Mouse (Mus musculus) heart, postnatal 0 days (tissue): ENCODE measurements at regions not wholly inside any gene's neighbourhood (a gene's known extent, or its start where the extent isn't known, plus 50 kb on each side); places are given as distances from the start of the nearest gene placed in this dataset.

Source experiments
- ATAC-seq: fragments of 200-750 bp; cut with Nextera tagmentation; 2 replicates; pipeline ENCODE4 v1.8.0; 2017; ENCODE audit warnings: low read depth, moderate number of reproducible peaks, moderate library complexity; ENCODE audit not compliant: insufficient read depth
- DNase-seq: peaks from one replicate; pipeline ENCODE4 v3.0.0-alpha.2; 2016; ENCODE audit warnings: low spot score
- H3K27ac ChIP-seq: fragments of 300-500 bp; sonication (generic); 2 replicates; pipeline ENCODE4 v1.5.1; 2014; ENCODE audit warnings: low read depth, mild to moderate bottlenecking
- H3K27me3 ChIP-seq: fragments of 300-500 bp; sonication (generic); 2 replicates; pipeline ENCODE4 v1.6.1; 2014; ENCODE audit warnings: low read length, mixed read lengths; ENCODE audit not compliant: control insufficient read depth, insufficient read depth
- H3K36me3 ChIP-seq: fragments of 300-500 bp; sonication (generic); replicated peaks from 2 replicates; pipeline ENCODE4 v1.6.1; 2014; ENCODE audit warnings: low read length, mixed read lengths; ENCODE audit not compliant: control insufficient read depth, insufficient read depth
- H3K4me1 ChIP-seq: fragments of 300-500 bp; sonication (generic); 2 replicates; pipeline ENCODE4 v1.6.1; 2014; ENCODE audit warnings: antibody characterized with exemption; ENCODE audit not compliant: control insufficient read depth, insufficient read depth
- H3K4me2 ChIP-seq: fragments of 300-500 bp; sonication (generic); 2 replicates; pipeline ENCODE4 v1.6.1; 2014; ENCODE audit warnings: low read depth, mild to moderate bottlenecking, low read length, moderate library complexity
- H3K4me3 ChIP-seq: fragments of 300-500 bp; sonication (generic); 2 replicates; pipeline ENCODE4 v1.5.1; 2014; ENCODE audit warnings: low read depth, low read length
- H3K9ac ChIP-seq: fragments of 300-500 bp; sonication (generic); replicated peaks from 2 replicates; pipeline ENCODE4 v1.6.1; 2014; ENCODE audit warnings: low read depth, low read length, mixed read lengths
- H3K9me3 ChIP-seq: fragments of 300-500 bp; sonication (generic); replicated peaks from 2 replicates; pipeline ENCODE4 v1.6.1; 2016; ENCODE audit warnings: low read length; ENCODE audit not compliant: control insufficient read depth
- CTCF ChIP-seq: IDR thresholded peaks from 2 replicates; pipeline ENCODE4 v1.5.1; 2016; ENCODE audit warnings: antibody characterized with exemption, control low read depth, low read depth
- EP300 ChIP-seq: IDR thresholded peaks from 2 replicates; pipeline ENCODE4 v1.6.1; 2016; ENCODE audit warnings: antibody characterized with exemption, low read depth
- WGBS: fragments of 180-500 bp; shearing (Covaris S2); extraction: QIAGEN DNeasy Blood & Tissue Kit; methylation state at CpG from one replicate; pipeline ENCODE4 v1.1.7; 2014; 5-methylcytosine and 5-hydroxymethylcytosine counted together

DNA sequence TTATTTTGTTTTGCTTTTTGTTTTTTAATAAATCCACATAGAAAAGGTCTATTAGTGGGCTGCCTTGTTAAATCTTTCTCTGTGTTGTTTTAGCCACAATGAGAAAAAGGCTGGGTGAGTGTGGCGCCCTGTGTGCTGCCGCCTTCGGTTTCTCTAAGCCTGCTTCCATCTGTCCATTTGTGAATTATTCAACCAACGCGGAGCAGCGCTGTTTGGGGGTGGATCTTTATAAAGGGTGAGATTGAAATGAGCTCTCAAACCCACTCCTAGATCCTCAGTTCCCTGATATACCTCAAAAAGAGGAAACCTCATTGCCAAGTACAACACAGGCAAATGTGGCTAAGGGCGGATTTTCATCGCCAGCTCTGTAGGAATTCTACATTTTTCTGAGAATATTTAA is 74.0 kb upstream of the Arg1 start:
- Histone ChIP-seq H3K27ac (no peak overlapping the region), H3K4me1 (no peaks in the 10 kb centered on the region), H3K36me3 (no peaks in the 10 kb centered on the region), H3K4me3 (no peak overlapping the region), H3K4me2 (no peak overlapping the region), H3K9me3 (no peaks in the 10 kb centered on the region), H3K9ac (no peak overlapping the region), H3K27me3 (no peaks in the 10 kb centered on the region)
- no peak for ATAC-seq
- DNase-seq, result no peak
- TF ChIP-seq CTCF (no peak), EP300 (no peak)
- WGBS, result 86% methylated on average over 8 of the region's 8 CpGs

DNA sequence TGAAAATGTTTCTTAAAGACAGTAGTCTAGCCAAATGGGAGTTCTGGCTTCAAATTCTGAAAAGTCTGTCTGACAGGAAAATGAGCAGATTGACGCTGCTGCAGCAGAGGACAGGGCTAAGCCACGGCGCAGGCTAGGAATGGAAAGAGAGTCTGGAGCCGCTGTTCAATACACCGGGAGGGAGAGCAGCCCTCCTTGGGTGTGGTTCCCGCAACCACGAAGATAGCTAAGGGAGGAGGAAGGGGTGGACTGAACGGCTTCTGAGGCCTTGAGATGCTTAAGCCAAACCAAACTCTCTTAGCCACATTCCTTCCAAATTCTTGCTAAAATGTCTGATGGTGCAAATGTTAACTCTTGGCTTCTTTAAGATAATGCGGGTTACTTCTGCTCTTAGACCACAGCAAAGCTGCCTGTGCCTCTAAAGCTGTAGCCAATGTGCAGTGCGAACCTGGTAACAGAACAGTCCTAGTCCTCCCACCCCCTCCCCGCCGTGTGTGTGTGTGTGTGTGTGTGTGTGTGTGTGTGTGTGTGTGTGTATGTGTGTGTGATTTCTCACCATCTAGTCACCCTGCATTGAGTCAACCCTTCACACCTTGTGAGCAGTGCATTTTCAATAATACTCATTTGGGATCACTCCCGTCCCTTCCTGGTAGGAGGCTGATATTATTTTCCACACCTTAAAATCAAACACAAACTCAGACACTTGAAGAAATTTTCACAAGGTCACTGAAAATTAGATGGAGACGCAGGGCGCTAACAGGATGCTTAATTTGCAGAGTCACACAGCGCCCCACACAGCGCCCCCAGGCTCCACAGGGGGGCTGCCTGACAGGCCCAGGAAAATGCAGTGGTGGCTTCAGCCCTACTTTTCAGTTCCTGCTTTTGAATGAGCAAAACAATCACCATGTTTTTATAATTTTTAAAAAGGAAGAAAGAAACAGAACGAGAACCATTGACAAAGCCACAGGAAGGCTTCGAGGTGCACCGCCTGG is 73.2 kb upstream of the Arg1 start:
- Histone ChIP-seq H3K4me2 (no peak overlapping the region), H3K27me3 (no peaks in the 10 kb centered on the region), H3K27ac (no peak overlapping the region), H3K9me3 (no peaks in the 10 kb centered on the region), H3K4me3 (no peak overlapping the region), H3K36me3 (no peaks in the 10 kb centered on the region), H3K9ac (no peak overlapping the region), H3K4me1 (no peaks in the 10 kb centered on the region)
- TF ChIP-seq EP300, result no peak
- no peak for TF ChIP-seq CTCF
- no peak for ATAC-seq
- no peak for DNase-seq
- 72% methylated on average over 20 of the region's 20 CpGs for WGBS

DNA sequence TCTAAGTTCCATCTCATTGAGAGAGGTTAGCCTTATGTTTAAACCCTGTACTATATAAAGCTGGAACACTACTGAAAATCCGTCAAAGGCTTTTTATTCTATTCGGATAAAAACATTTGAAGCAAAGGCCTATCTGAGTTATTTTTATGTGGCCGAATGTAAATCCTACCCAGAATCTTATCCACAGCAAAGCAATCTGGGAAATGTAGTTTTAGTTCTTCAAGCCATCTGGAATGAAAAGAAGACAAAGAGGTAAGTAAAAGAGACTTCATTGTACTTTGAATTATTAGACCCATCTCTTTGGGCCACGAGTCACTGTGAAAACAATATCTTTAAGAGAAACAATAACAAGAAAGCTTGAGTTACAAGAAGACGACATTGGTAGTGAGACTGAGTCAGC is 72.5 kb upstream of the Arg1 start:
- 70% methylated on average over 5 of the region's 5 CpGs for whole genome bisulfite sequencing
- H3K9me3 ChIP-seq, result no peaks in the 10 kb centered on the region
- H3K4me2 ChIP-seq, result no peak overlapping the region
- H3K4me3 ChIP-seq, result no peak overlapping the region
- no peak for ATAC-seq
- no peaks in the 10 kb centered on the region for H3K4me1 ChIP-seq
- TF ChIP-seq EP300 (no peak), CTCF (no peak)
- no peak overlapping the region for H3K9ac ChIP-seq
- H3K27me3 ChIP-seq, result no peaks in the 10 kb centered on the region
- DNase-seq, result no peak
- no peaks in the 10 kb centered on the region for H3K36me3 ChIP-seq
- no peak overlapping the region for H3K27ac ChIP-seq

DNA sequence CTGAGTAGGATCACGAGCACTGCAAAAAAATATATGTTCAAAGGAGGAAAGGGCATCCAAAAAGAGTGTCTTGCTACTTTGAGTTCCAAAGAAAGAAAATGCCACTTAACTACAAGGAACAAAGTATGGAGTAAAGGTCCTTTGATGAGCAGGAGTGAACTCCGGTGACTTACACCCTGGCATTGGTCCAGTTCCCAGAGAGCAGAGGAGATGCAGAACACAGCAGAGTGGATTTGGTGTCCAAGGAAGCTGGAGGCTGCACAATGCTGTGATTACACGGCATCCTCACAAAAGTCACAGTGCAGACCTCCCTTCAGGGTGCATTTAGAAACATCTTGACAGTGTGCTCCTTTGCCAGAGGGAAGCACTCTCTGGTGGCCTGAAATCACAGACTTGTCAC is 70.4 kb upstream of the Arg1 start:
- Histone ChIP-seq H3K4me3 (no peak overlapping the region), H3K4me1 (no peaks in the 10 kb centered on the region), H3K9me3 (no peaks in the 10 kb centered on the region), H3K27me3 (no peaks in the 10 kb centered on the region), H3K9ac (no peak overlapping the region), H3K27ac (no peak overlapping the region), H3K4me2 (no peak overlapping the region), H3K36me3 (no peaks in the 10 kb centered on the region)
- WGBS, result 76% methylated on average over 3 of the region's 3 CpGs
- no peak for DNase-seq
- no peak for ATAC-seq
- TF ChIP-seq CTCF (no peak), EP300 (no peak)

DNA sequence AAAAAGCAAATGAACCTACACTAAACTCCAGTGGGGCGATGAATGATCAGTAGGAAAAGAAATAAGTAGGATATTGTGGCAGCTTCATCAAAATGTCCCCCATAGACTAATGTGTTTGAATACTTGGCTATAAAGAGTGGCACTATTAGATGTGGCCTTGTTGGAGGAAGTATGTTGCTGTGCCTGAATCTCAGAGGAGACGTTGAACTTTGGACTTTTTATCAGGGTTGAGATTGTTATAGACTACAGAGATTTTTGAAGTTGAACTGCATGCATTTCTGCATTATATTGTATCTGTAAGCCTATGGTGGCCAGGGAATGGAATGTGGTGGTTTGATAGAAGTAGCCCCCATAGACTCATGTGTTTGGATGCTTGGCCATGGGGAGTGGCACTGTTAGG is 68.5 kb upstream of the Arg1 start:
- no peak overlapping the region for H3K27ac ChIP-seq

More for the DNA sequence above, 68.5 kb upstream of the Arg1 start:
- no peaks in the 10 kb centered on the region for H3K27me3 ChIP-seq
- no peak overlapping the region for H3K9ac ChIP-seq
- no peak overlapping the region for H3K4me2 ChIP-seq
- no peak for DNase-seq
- H3K36me3 ChIP-seq, result no peaks in the 10 kb centered on the region
- H3K4me3 ChIP-seq, result no peak overlapping the region
- TF ChIP-seq CTCF, result no peak
- no peak for TF ChIP-seq EP300
- no peak for ATAC-seq
- H3K4me1 ChIP-seq, result no peaks in the 10 kb centered on the region
- H3K9me3 ChIP-seq, result no peaks in the 10 kb centered on the region
- WGBS, result 83% methylated on average over 2 of the region's 2 CpGs
